Mouse (Mus musculus) layer of hippocampus, postnatal 36 days (tissue): ENCODE results near the gene Rpl23a. TPM values are rescaled to one million over a fixed set of nuclear protein-coding genes. Genes with fewer than 3 reads are reported as not detected.
"Not testable (repeated sequence)": the region's sequence is repeated elsewhere in the genome, so short reads cannot be mapped to it uniquely, and the experiment has no call there.

ENCODE experiments used
- DNase-seq, 2 experiments: peaks; one replicate each; pipeline ENCODE4 v3.0.0; 2022
- total RNA-seq, 2 experiments: library from RNA; stranded (reverse); gene quantifications; 2 replicates each; pipeline ENCODE4 v1.2.3; 2021

Gene Rpl23a
- total RNA-seq = 100 to 1,000 TPM; 714 to 715 TPM

DNA sequence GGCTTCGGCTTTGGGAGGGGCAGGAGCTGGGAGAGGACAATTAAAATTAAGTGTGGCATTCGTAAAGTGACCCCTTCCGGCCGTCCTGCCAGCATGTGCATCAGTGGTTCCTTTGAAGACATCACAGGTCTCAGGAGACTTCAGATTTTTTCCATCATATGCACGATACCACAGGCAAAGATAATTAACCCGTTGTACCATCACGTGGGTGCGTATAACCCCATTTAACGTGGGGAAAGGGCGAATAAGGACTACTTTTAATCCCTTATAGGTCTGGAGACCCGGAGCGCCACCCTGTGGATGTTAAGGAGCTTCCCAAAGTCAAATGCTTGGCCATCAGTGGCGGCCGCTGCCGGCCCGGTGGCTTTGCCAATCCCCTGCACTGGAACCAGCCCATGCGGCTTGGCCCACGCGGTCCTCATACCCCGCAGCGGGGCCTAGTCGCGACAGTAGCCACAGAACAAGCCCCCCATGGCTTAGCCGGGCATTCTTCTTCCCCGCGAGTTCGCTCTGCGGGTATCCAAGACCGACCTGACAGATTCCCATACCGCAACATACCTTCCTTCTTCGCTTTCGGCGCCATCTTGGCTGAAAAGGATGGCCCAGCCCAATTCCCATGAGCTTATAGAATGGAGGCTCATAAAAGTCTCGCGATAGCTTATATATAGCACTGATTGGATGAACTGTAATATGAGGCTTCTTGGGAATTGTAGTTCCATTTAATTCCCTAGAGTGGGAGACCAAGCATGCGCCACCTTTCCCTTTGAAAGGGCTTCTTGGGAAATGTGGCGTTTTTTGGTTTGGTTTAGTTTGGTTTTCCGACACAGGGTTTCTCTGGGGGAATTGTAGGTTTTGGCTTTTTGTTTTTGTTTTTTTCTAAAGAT is at the start of gene Rpl23a:
Gene Rpl23a, minus strand, starts transcription at position 624 of the 884 bp plus-strand sequence.
- peak; percentile 85 to 88 for DNase-seq

DNA sequence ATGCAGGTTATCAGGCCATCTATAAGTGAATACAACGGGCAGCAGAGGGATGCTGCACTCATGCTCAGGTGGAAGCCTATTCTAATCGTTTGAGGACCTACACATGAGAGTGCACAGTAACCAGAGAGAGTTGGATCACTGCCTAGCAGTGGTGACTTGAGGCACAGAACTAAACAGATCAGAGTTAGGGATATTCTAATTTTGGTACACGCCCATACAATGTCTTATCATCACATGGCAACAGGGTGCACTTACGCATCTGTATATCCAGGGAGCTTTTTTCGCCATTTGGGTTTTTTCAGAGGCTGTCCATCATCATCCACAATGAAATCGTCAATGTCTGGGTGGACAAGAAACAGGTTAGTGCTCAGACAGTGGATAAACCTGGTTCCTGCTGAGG is 48.1 kb upstream of the Rpl23a start:
- DNase-seq = no peak

DNA sequence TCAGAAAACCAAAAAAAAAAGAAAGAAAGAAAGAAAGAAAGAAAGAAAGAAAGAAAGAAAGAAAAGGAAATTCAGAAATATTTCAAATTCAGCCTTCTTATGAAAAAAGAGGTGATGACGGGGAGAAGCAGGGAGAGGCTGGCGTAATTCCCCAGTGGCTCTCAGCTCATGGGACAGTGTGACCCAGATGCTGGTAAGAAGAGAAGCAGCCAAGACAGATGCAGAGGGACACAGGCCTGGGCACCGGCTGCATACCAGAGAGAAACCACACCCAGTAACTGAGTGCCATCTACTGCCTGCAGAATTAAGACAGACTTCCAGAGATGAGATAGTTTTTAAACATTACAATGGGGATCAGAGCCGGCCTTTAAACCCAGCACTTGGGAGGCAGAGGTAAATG is 40.2 kb upstream of the Rpl23a start:
- no peak for DNase-seq

DNA sequence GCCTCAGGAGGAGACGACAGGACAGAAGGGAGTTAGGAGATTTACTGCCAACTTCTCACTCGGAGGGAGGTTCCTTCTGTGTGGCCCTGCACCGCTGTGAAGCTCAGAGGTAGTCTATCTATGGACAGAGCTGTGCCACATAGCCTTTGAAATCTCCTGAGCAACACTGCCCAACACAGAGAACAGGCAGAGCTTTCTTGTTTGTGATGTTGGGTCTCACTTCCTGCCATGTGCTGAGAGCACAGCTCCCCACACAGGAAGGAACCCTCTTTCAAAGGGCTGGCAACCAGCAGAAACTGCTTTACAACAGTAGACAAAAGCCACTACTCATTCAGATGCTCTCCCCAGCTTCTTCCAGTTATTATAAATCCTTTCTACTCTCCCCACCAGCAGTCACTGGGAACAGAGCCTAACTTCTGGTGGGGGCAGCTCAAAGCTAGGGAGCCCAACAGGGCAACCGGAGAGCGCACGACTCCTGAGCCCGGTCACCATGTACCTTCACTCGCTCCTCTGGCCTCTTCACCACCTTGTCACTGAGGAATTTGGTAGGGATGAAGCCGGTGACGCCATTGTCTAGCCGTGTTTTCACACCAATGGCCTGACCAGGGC is 32.4 kb upstream of the Rpl23a start:
- peak in 1 of 2 experiments; percentile 24 for DNase-seq

DNA sequence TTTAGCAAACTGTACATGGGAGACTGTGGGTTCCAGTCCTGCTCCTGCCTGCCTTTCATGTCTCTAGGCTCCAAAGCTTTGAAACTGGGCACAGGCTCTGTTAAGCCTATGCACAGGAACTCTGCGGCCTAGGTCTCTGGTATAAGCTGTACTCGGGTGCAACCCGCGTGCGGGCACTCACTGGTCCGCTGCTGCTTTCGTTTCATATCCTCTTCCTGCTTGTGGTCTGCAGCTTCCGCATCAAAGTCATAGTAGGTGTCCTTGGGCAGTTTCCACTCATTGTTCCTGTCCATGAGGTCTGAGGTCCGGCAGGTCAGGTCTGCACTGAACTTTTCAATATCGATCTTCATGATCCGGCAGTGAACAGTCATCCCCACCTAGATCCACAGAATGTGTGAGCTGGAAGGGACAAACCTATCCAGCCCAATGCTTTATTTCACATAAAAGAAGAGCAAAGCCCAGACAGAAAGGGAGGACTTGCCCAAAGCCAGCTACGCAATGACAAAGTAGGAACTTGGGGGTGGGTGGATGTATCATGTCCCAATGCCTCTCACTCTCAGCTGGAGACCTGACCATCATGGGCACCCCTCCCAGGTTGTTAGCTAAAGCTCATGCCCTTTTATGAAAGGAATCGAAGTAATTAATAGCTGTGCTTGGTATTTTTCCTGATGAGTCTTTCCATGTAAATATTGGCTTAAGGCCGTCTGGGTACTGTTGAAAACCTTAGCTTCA is 29.9 kb upstream of the Rpl23a start:
- no peak for DNase-seq

DNA sequence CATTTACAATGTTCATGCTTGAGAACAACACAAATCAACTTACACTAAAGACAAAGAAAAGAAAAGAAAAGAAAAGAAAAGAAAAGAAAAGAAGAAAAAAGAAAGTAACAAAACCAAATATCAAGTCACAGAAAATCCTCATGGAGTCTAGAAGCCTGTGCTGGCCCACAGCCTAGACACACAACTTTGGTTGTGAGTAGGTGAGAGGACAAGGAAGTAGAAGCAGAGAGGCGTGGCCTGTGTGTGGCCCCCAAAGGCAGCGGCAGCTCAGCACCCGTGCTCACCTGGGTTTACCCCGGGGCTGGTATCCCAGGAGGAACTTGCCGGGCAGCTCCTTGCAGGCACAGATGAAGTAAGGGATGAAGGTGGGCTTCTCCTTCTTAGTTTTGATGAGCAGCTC is 28.1 kb upstream of the Rpl23a start:
- no peak for DNase-seq

DNA sequence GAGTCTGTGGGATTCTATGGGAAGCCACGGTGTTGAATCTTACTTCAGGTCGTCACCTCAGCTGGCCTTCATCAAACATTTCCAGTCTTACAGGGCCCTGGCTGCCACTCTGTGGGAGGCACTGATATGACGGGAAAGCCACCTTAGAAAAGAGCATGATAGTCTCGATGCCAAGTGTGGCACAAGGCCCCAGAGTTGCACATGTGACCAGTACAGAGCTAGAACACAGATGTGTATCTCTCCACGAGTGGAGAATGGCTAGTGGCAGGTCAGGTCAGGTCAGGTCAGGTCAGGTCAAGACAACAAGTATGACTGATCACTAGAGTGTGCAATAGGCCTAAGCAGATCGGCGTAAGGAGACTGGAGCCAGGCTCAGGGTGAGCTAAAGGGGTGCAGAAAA is 27.2 kb upstream of the Rpl23a start:
- DNase-seq = no peak

DNA sequence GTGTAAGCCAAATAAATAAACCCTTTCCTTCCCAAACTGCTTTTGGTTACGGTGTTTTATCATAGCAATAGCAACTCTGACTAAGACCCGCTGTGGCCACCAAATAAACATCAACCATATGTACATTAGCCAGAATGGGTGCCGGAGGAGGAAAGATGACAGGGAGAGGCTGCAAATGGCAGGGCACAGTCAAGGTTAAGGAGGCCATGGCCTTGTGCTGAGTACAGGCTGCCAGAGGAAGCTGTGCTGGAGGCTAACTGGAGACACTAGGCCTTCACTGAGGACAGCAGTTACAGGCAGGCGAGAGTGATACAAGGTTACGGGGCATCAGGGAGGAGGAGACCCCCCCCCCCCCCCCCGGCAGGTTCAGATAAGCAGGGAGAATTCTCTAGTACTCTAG is 26.5 kb upstream of the Rpl23a start:
- DNase-seq = no peak

DNA sequence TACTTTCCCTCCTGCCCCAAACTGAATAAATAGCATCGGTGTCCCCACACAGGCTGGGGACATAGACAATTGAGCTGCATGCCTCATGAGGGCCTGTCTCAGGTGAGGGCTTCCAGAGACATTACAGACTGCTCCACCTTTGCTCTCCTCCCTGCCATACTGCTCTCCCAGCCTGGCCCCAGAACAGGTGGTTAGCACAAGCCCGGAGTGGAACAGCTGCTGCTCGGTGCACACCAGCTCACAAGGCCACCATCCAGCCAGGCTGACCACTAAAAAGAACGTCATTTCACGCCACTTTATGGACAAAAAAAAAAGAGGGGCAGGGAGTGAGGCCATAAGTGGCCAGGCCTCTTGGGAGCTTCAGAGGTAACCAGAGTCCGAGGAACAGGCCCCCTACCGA is 23.8 kb upstream of the Rpl23a start:
- no peak for DNase-seq

DNA sequence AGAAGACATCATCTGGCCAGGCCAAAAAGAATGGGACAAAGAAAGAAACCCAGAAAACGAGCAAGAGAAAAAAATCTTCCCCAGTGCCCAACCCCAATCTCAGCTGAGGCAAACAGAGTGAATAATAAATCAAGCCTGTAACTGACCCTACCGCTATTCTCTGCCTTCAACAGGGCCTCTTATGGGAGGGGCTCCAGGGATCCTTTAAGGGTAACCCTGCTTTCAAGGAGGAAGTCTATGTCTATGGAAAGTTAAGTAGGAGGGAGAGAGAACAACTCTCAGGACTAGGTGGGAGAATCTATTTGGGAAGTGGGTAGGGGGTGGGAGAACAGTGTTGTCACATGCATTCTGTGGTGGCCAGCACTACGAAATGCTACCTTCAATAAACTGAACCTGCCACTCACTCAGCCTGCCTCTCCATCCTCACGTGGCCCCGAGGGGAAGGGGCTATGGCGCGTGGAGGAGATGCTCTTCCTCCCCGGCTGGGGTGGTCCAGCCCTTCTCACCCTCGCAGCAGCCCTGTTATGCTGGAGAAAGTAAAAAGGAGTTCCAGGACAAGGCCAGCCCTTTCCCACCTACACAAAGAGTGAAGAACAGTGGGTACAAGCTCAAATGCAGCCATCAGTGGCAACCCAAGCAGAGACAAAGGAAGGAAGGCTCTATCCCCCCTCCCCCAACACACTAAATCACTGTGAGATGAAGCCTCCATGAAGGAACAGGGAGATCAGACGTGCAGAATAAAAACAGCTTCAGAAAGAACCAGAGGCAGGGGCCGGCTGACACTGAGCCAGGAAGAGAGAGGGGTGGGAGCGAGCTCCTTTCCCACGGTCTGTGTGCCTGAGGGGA is 22.2 kb upstream of the Rpl23a start:
- no peak for DNase-seq

DNA sequence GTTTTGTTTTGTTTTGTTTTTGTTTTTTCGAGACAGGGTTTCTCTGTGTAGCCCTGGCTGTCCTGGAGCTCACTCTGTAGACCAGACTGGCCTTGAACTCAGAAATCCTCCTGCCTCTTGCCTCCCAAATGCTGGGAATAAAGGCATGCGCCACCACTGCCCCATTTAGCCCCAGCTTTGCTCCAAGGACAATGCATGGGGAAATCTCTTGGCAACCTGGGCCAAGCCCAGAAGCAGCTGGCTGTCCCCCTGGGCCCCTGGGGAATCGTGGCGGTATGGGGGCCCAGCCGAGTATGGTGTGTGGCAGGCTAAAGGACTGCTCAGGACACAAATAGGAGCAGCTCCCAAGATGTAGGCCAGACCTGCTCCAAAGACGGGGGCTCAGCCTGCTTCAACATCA is 20.9 kb upstream of the Rpl23a start:
- DNase-seq = no peak

DNA sequence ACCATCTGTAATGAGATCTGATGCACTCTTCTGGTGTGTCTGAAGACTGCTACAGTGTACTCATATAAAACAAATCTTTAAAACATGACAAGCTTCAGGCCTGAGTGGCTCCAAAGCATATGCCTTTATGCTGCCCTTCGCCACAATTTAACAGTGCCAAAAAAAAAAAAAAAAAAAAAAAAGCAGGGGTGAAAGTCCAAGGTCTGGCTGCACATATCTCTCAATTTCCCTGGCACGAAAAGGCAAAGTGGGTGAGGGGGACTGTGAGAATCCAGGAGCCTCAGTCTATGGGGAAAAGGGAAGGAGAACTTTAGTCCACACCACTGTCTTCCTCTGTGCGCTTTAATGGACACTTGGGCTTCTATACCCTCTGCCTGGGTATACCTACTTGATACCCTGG is 19.0 kb upstream of the Rpl23a start:
- no peak for DNase-seq

DNA sequence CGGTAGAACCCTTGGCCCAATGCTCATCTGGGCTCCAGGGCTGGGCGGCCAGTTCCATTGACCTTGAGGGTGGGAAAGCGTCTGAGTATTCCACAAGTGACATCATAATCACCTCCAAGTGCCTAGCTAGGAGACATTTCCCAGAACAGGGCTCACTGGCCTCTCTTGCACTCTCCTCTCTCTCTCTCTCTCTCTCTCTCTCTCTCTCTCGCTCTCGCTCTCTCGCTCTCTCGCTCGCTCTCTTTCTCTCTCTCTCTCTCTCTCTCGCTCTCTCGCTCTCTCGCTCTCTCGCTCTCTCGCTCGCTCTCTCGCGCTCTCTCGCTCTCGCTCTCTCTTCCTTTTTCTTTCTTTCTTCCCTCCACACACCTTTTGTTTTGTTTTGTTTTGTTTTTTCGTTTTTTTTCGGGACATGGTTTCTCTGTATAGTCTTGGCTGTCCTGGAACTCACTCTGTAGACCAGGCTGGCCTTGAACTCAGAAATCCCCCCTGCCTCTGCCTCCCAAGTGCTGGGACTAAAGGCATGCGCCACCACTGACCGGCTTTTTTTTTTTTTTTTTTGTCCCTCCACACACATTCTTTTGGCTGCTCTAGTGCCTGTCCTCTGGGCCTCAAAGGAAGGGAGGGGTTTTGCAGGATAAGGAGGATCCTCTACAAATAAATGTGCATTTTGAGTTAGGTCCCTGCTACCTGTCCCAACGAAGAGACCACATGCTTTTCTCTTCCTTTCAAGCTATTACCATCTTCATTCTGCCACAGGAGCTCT is 11.9 kb upstream of the Rpl23a start:
- DNase-seq = no peak

DNA sequence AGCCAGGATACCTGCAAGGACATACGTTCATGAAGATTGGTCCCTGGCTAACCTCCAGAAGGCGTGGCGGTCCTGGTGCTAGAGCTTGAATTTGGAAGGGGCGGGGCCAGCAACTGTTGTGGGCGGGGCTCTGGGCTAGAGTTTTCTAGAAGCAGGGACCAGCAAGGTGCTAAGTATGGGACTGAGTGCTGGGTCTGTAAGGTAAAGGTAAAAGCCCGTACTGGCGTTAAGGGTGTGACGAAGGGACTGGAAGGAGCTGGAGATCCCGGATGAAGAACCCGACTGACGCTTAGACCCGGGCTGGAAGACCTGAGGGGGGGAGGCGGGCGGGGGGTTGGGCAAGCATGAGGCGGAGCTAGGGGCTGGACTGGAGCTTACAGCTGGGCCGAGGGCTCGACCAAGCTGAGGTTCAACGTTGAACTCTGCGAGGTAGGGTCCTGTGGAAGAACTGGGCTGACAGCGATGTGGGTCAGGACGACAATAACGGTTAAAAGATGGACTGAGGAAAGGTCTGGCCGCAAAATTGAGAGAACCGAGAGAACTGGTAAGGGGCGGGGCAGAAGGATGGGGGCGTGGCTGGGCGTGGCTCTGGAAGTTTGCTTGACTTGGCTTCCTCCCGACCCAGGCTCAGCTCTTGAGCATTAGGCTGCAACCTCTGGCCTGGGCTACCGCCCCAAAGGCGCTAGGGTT is 11.2 kb upstream of the Rpl23a start:
- DNase-seq = no peak

DNA sequence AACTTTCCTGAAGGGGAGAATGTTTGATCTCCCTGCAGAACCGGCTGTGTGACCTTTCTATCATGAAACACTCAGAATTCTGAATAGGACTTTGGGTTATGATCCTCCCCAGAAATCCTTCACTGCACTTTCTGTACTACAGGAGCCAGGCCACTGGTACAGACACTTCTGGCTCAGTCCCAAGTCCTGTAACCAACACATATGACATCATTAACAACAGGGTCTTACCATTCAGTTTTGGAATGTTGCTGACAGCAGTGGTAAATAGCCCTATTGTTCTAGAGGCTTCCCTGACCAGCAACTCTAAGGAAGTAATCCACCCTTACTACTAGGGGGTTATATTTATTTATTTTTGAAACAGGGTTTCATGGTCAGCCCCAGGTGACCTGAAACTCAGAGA is 9.7 kb upstream of the Rpl23a start, which contains the start of gene Proca1:
Gene Proca1, plus strand, starts transcription at position 280 of the 400 bp plus-strand sequence.
- no peak for DNase-seq

DNA sequence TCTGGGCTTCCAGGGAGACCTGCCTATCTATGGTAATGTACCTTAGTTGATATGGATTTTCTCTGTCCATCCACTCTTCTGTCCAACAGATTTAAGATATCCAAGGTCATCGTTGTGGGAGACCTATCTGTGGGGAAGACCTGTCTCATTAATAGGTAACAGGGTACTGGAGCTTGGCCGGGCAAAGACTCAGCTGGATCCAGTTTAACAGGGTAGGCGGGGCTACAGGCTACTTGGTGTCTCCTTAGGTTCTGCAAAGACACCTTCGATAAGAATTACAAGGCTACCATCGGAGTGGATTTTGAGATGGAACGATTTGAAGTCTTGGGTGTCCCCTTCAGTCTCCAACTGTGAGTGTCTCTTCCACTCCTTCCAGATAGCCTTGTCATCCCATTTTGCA is 6.7 kb upstream of the Rpl23a start:
- no peak for DNase-seq

DNA sequence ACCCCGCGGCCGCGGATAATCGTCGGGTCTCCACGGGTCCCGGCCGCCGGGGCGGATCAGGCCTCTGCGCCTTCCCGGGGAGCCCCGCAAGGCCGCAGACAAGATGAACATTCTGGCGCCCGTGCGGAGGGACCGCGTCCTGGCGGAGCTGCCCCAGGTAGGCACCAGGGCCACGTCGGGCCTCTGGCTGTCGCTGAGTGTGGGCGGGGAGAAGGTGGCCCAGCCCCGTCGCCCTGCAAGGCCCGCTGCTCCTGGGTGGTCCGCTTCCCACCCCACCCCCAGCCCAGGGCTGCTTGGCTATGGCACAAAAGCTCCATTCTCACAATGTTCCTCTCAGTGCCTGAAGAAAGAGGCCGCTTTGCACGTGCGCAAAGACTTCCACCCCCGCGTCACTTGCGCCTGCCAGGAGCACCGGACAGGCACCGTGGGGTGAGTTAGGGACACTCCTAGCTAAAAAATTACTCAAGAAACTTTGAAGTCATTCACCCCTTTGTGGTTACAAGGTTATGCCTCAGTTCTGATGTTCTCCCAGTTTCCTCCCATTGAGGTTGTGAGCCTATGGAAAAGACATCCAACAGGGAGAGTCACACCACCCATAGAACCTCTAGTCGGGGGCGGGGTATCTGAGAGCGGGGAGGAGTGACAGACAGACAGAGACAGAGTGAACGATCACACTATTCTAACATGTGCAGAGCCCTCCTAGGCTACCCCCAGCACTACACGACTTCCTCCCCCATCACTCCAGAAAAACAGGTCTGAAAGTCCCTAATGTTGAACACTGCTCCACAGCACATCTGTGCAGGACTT is 6.1 kb upstream of the Rpl23a start:
- peak; percentile 72 to 74 for DNase-seq

DNA sequence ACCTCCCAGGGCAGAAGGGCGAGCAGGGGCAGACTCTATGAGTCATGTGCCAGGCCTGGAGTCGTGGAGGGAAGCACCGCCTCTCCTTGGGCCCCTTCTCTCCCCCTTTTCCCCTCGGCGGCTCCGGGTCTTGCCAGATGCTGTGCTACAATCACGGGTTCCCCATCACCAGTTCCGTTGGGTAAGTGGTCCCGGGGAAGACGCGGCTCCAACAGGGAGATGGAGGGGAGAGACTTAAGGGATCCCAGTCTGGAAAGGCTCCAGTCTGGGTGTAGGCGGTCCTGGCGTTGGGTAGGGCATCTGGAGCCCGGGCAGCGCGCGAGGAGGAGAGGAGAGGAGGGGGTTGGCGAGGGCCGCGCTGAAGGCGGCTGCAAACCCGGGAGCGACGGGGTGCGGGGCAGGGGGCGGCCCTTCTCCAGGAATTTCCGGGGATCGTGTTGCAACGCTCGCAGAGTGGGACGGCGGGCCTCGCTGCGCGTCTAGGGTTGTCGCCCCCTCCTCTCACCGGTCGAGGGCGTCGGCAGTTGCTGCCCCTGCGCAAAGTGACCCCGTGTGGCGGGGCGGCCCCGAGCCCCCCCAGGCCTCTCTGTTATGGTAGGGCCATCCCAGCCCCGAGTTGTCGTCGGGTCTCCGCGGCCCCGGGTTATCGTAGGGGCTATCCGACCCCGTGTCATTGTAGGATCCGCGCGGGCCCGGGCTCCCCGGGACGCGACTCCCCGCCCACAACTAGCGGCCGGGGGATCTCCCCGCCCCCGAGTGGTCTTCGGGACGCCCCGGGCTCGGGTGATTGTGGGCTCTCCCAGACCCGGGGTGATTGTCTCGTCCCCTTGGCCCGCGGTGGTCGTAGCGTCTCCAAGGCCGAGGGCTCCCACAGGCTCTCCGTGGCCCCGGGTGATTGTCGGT is 5.2 kb upstream of the Rpl23a start, which contains the start of gene Rab34:
Gene Rab34, plus strand, starts transcription at position 100 of the 903 bp plus-strand sequence.
- DNase-seq = peak; percentile 77 to 82

DNA sequence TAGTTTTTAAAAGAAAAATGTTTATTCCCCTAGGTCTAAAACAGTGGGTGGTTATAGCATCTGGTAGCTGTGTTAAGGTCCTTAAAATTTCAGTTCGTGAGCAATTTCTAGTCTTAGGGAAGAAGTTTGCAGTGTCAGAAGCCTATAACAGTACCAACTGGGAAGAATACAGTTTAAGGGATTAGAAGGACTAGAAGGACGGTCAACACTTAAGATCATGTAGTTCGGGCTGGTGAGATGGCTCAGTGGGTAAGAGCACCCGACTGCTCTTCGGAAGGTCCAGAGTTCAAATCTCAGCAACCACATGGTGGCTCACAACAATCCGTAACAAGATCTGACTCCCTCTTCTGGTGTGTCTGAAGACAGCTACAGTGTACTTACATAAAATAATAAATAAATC is 1.3 kb upstream of the Rpl23a start:
- not testable (repeated sequence) for DNase-seq
